Mouse (Mus musculus) lung, adult 2 months (tissue): Measurements from ENCODE around the gene Gab1. TPM values are rescaled to one million over a fixed set of nuclear protein-coding genes. Genes with fewer than 3 reads are reported as not detected.

Experiments used
- DNase-seq: peaks from one replicate; pipeline ENCODE4 v3.0.0; 2022
- H3K4me1 ChIP-seq: fragments of 200-500 bp; 2 replicates; pipeline ENCODE4 v1.6.1; 2011; ENCODE audit warnings: low read length; ENCODE audit not compliant: control insufficient read depth, insufficient read depth
- H3K4me3 ChIP-seq: fragments of 200-500 bp; replicated peaks from 2 replicates; pipeline ENCODE3; 2011; ENCODE audit warnings: low read depth, mild to moderate bottlenecking, control low read depth, low read length; ENCODE audit errors: extremely low read depth
- CTCF ChIP-seq: fragments of 200-500 bp; IDR thresholded peaks from 2 replicates; pipeline ENCODE4 v1.5.1; 2011; ENCODE audit warnings: mild to moderate bottlenecking, low read length, control low read depth; ENCODE audit not compliant: insufficient read depth
- POLR2A ChIP-seq: fragments of 200-500 bp; IDR thresholded peaks from 2 replicates; pipeline ENCODE4 v1.6.1; 2011; ENCODE audit warnings: low read depth, mild to moderate bottlenecking, control low read depth, low read length, borderline replicate concordance; ENCODE audit errors: extremely low read depth
- WGBS: fragments of 180-500 bp; shearing (Covaris S2); methylation state at CpG from one replicate; pipeline ENCODE4 v1.1.7; 2018; 5-methylcytosine and 5-hydroxymethylcytosine counted together
- polyA plus RNA-seq: library from polyadenylated mRNA; depleted of rRNA; stranded (reverse); fragments of >200 nt; gene quantifications from 2 replicates; pipeline ENCODE4 v1.2.3, GENCODE M21; 2012

Gene Gab1
- polyA plus RNA-seq, 1 experiment = 49.5 TPM

- no peak for DNase-seq
- Histone ChIP-seq H3K4me3 (no peak overlapping the region), H3K4me1 (peaks cover 23% of the 10 kb centered on the region)
- no peak for TF ChIP-seq CTCF
- no peak for TF ChIP-seq POLR2A
- WGBS = 46% methylated on average over 5 of the region's 5 CpGs
Observed at GRCm38 (mm10) chr8:80863393-80863792, 16.9 kb downstream of the Gab1 start.

DNA sequence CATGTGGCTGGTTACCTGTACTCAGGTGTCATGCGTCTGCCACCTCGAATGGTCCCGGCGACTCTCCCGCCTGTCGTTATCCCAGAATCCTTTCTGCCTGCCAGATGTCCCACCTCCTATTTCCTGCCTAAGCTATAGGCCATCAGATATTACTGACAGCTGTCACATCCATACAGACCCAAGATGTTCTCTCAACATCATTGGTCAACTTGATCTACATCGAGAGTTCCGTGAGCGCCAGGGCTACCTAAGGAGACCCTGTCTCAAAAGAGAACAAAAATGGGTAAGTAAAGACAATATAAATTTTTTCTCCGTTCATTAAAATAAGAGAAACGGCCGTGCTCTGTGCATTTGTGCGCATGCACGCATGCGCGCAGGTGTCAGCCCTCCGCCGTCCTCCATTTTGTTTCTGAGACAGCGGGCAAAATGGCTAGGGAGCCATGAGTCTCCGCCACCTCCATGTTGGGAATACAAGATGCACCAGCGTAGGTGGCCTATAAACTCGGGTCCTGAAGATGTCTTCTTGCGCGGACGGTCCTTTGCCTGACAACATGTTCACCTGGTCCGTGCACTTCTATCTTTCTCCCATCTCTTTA lies 21.0 kb downstream of the Gab1 start:
- no peak for TF ChIP-seq POLR2A
- TF ChIP-seq CTCF = no peak
- Histone ChIP-seq H3K4me1 (peaks cover 24% of the 10 kb centered on the region), H3K4me3 (no peak overlapping the region)
- 98% methylated on average over 26 of the region's 26 CpGs for WGBS
- no peak for DNase-seq

DNA sequence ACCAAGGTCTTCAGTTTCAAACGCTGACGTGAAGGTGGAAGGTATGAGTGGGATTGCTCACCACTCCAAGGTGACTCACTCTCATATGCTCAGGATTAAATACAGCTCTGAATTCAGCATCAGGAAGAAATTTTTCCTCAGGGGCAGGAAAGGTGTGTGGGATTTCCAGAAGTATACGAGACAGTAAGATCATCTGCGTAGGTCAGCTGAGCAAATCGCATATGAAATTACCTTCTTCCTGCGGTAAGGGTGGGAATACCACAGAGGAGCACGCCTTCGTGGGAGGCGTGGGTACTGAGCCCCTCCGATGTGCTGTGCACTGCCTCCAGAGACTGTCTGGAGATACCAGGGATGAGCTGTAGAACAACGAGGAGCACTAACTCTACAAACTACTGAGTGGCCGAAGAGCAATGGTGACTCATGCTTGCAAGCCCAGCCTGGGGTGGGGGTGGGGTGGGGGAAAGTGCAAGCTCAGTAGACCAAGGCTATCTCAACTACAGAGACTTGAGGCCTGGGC lies 22.4 kb downstream of the Gab1 start:
- Histone ChIP-seq H3K4me1 (peaks cover 15% of the 10 kb centered on the region), H3K4me3 (no peak overlapping the region)
- no peak for DNase-seq
- TF ChIP-seq CTCF (no peak), POLR2A (no peak)
- WGBS = 73% methylated on average over 12 of the region's 12 CpGs

DNA sequence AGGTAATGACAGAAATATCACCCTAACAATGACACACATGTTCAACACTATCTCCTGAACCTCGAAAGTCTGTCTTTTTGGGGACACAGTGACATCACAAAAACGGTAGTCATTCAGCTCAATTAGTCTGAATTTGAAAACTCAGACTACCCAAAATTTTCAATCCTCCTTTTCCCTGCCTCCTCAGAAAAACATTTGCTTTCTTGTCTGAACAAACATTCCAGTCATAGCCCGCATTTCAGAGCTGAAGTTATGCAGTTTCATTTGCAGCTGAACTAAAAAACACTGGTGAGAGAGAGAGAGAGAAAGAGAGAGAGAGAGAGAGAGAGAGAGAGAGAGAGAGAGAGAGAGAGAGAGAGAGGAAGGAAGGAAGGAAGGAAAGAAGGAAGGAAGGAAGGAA lies 23.2 kb downstream of the Gab1 start:
- TF ChIP-seq CTCF (no peak), POLR2A (no peak)
- 55% methylated on average over 3 of the region's 3 CpGs for WGBS
- DNase-seq = no peak
- no peak overlapping the region for H3K4me3 ChIP-seq
- H3K4me1 ChIP-seq = peaks cover 15% of the 10 kb centered on the region

DNA sequence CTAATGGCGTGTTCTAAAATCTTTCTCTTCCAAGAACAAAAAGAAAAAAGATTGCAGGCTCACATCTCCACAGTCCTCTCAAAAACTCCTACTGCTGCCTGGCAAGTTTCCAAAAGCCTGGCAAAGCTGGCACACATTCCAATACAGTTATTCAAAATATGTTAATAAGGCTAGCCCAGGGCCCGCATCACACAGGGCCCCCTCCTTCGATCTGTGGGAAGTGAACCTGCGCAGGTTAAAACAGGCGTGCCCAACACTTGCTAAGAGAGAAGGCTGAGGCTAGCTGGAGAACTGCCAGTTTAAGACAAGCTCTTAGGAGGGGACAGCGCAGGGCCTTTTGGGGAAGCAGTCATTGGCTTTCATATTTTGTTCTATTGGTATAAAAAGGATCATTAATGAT lies 23.7 kb downstream of the Gab1 start:
- H3K4me1 ChIP-seq = peaks cover 15% of the 10 kb centered on the region
- 42% methylated on average over 6 of the region's 6 CpGs for WGBS
- H3K4me3 ChIP-seq = no peak overlapping the region
- TF ChIP-seq POLR2A (no peak), CTCF (no peak)
- DNase-seq = no peak

GRCm38 (mm10) chr8:80853622-80854021 lies 26.7 kb downstream of the Gab1 start:
- DNase-seq = no peak
- TF ChIP-seq POLR2A (no peak), CTCF (no peak)
- H3K4me1 ChIP-seq = peaks cover 13% of the 10 kb centered on the region
- no peak overlapping the region for H3K4me3 ChIP-seq
- WGBS = 47% methylated on average over 13 of the region's 13 CpGs

- Histone ChIP-seq H3K4me1 (peaks cover 13% of the 10 kb centered on the region), H3K4me3 (no peak overlapping the region)
- no peak for DNase-seq
- TF ChIP-seq POLR2A (no peak), CTCF (no peak)
- 50% methylated on average over 6 of the region's 6 CpGs for WGBS
Observed at GRCm38 (mm10) chr8:80853208-80853607, 27.1 kb downstream of the Gab1 start.

DNA sequence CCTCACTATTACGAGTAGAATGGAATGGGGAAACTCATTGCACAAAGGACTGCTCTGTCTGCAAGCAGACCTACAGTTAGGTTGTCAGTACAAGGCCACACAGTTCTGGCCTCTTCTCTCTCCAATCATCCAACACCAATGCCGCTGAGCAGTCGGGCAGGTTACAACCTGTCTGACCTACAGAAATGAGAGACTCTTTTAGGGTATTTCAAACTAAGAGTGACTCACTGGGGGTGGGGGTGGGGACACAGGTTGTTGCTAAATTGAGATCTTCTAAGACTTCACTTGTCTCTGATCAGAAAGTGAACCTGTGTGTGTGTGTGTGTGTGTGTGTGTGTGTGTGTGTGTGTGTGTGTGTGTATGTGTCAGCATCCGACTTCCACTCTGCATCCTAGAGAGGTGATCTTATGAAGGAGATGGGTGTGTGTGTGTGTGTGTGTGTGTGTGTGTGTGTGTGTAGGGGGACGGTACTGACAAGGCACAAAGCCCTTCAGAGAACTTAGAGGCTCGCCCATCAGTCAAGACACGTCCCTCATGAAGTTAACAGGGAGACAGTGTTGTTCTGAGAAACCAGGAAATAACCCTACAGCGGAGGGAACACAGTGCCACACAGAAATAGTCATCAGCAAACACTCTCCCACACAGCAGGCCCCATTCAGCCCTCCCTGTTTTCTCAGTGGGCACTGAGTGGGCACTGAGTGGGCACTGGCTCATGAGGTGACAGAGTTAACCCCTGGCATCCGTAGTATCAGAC lies 27.7 kb downstream of the Gab1 start:
- TF ChIP-seq POLR2A (no peak), CTCF (no peak)
- Histone ChIP-seq H3K4me3 (no peak overlapping the region), H3K4me1 (peaks cover 11% of the 10 kb centered on the region)
- DNase-seq = no peak
- 40% methylated on average over 9 of the region's 9 CpGs for WGBS

GRCm38 (mm10) chr8:80851648-80852047 lies 28.7 kb downstream of the Gab1 start:
- Histone ChIP-seq H3K4me3 (no peak overlapping the region), H3K4me1 (peaks cover 8% of the 10 kb centered on the region)
- WGBS = 46% methylated on average over 6 of the region's 6 CpGs
- no peak for DNase-seq
- TF ChIP-seq POLR2A = no peak
- no peak for TF ChIP-seq CTCF

GRCm38 (mm10) chr8:80850013-80850412 lies 30.3 kb downstream of the Gab1 start:
- H3K4me1 ChIP-seq = peaks cover 7% of the 10 kb centered on the region
- 68% methylated on average over 4 of the region's 4 CpGs for WGBS
- no peak for DNase-seq
- no peak overlapping the region for H3K4me3 ChIP-seq
- TF ChIP-seq CTCF = no peak
- no peak for TF ChIP-seq POLR2A
